Mouse (Mus musculus): ENCODE data around the gene Nccrp1. TPM values are rescaled to one million over a fixed set of nuclear protein-coding genes. Genes with fewer than 3 reads are reported as not detected.

Nccrp1 gene
- polyA plus RNA-seq (2015; fragmentation: Nextera tagmentation; extraction: Ambion mirVana) = 0.27 and 0.64 TPM in 2 replicates

GRCm38 (mm10) chr7:28547154-28547553 lies at the start of gene Nccrp1:
Gene Nccrp1, minus strand, starts transcription at chr7:28547254.
- no peak for DNase-seq (ENCODE audit: low spot score)

- DNase-seq (ENCODE audit: low spot score) = no peak
These were observed 48.8 kb upstream of the Nccrp1 start for GRCm38 (mm10) chr7:28595751-28596435.

GRCm38 (mm10) chr7:28593206-28594111 lies 46.4 kb upstream of the Nccrp1 start:
- no peak for DNase-seq (ENCODE audit: low spot score)

DNA sequence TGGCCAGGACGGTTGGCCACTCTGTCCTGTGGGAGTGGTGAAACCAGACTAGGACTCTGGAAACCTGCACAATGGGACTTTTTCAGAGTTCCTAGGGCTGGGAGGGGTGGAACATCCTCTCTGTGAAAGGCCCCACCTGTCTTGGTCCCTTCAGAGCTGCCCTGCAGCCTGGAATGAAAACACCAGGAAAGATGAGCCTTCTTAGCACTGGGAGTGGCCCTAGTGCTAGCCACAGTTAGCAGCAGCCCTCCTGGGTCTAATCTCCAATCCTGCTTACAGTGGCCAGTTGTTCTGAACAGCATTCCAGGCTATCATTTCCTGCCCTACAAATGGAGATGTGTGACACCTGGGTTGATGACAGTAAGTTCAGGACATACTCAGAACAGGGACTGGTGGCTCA lies 44.8 kb upstream of the Nccrp1 start:
- no peak for DNase-seq (ENCODE audit: low spot score)

DNA sequence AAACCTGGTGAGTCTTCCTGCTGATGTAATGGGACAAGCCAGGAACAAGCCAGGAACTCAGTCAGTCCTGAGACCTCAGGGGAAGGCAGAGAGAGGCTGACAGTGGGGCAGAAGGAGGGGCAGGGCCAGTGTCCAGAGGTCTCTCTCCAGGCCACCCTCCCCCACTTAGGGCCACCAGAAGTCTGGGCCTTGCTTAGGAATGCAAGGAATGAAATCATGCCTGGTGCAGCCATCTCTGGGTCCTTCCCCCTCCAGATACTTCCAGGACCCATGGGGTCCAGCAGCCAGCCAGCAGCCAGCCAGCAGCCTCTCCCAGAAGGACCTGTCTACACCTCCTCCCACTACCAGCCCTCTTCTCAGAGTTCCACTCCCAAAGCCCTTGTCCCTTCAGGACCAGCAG lies 40.6 kb upstream of the Nccrp1 start:
- DNase-seq (ENCODE audit: low spot score) = no peak

- no peak for DNase-seq (ENCODE audit: low spot score)
These were observed 39.8 kb upstream of the Nccrp1 start for GRCm38 (mm10) chr7:28586663-28587411.

DNA sequence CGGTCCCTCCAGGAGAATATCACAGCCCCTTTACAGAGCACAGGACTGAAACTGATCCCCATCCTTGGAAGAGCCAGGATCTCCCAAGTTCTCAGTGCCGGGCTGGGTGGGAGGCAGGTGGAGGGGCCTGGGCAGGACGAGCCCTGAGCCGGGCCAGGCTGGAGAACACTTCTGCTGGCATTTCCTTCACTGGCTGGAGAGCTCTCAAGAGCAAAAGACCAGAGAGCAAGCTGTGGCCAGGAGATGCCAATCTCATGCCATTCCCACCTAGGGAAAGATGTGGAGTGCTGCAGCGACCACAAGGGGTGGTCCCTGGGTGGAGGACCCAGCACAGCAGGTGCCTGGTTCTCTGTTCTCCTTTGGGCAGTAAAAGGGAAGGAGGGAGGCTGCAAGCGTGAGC lies 37.9 kb upstream of the Nccrp1 start:
- DNase-seq (ENCODE audit: low spot score) = no peak

- DNase-seq (ENCODE audit: low spot score) = no peak
These were observed 37.4 kb upstream of the Nccrp1 start for GRCm38 (mm10) chr7:28584468-28584867.

- DNase-seq (ENCODE audit: low spot score) = no peak
These were observed 36.7 kb upstream of the Nccrp1 start for GRCm38 (mm10) chr7:28583570-28584344.

- DNase-seq (ENCODE audit: low spot score) = peak; percentile 37
These were observed 35.8 kb upstream of the Nccrp1 start for GRCm38 (mm10) chr7:28582841-28583240.

GRCm38 (mm10) chr7:28581721-28582120 lies 34.7 kb upstream of the Nccrp1 start:
- DNase-seq (ENCODE audit: low spot score) = peak; percentile 42

- DNase-seq (ENCODE audit: low spot score) = no peak
These were observed 32.8 kb upstream of the Nccrp1 start for GRCm38 (mm10) chr7:28579826-28580225.

GRCm38 (mm10) chr7:28578543-28579053 lies 31.5 kb upstream of the Nccrp1 start:
- DNase-seq (ENCODE audit: low spot score) = no peak

GRCm38 (mm10) chr7:28577826-28578542 lies 30.9 kb upstream of the Nccrp1 start:
- no peak for DNase-seq (ENCODE audit: low spot score)

- DNase-seq (ENCODE audit: low spot score) = no peak
These were observed 29.3 kb upstream of the Nccrp1 start for GRCm38 (mm10) chr7:28576271-28576914.

DNA sequence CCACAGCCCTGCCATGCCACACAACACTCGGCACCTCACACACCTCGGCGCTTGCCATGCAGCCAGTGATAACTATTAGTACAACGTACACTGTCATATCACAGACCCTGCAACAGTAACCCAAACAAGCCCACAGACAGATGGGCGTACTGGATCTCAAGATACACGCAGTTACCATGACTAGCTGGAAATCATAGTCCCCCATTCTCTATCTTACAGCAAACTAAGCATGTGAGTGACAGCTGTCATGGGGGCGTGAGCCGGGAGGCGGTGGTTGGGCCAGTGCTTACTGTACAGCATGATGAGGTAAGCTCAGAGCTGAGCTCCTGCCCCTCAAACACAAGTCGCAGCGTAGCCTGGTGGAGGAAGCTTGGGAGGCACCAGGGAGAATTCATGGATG lies 28.5 kb upstream of the Nccrp1 start:
- no peak for DNase-seq (ENCODE audit: low spot score)

- DNase-seq (ENCODE audit: low spot score) = no peak
These were observed 26.2 kb upstream of the Nccrp1 start for GRCm38 (mm10) chr7:28573236-28573635.

- DNase-seq (ENCODE audit: low spot score) = no peak
These were observed 25.6 kb upstream of the Nccrp1 start for GRCm38 (mm10) chr7:28572689-28573088.

- no peak for DNase-seq (ENCODE audit: low spot score)
These were observed 24.1 kb upstream of the Nccrp1 start for GRCm38 (mm10) chr7:28570982-28571682.

Measured in thymus, postnatal 0 days (tissue).